Mouse (Mus musculus): ENCODE measurements around the gene Arap1.
A peak's percentile ranks its signal among the peaks of the same experiment; 100 is the strongest.

Gene Arap1

GRCm38 (mm10) chr7:101394569-101394968, 46.7 kb downstream of the Arap1 start:
- DNase-seq (ENCODE audit: low spot score): no peak

DNA sequence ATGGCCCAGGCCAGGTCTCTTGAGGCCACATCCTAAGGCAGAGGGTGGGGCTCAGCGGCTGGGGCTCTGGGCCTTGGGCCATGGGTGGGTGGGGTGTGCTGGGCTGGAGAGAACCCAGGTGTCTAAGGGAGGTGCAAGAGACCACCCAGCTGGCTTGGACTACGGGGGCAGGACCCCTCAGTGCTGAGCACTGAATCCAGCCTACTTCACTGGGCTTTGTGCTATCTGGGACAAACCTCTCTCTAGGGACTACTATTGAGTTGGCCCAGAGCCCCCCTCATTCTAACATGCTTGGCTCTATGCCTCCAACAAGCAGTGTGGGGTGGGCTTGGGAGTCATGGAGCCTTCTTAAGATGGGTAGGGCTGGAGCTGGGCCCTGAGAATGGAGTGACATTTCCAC, 47.6 kb downstream of the Arap1 start:
- DNase-seq (ENCODE audit: low spot score): no peak

GRCm38 (mm10) chr7:101397175-101397574, 49.3 kb downstream of the Arap1 start:
- DNase-seq (ENCODE audit: low spot score): no peak

DNA sequence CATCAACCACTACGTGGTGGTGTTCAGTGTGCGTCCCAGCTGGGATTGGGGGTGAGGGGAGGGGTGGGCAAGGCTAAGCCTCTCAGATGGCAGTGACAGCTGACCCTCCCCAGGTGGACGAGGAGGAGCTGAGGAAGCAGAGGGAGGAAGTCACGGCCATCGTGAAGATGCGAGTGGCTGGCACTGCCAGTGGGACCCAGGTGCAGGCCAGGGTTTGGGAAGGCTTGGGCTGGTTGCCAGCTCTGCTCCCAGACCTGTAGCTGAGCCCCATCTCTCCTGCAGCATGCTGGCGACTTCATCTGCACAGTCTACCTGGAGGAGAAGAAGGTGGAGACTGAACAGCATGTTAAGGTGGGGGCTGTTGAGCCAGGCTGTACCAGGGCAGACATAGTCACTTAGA, 53.6 kb downstream of the Arap1 start:
- DNase-seq (ENCODE audit: low spot score): no peak

- DNase-seq (ENCODE audit: low spot score): no peak
Measured at GRCm38 (mm10) chr7:101403831-101404230, 56.0 kb downstream of the Arap1 start.

GRCm38 (mm10) chr7:101410267-101410936, 62.5 kb downstream of the Arap1 start, which contains the start of gene Gm45837:
TSS of gene Gm45837 (plus strand) at chr7:101410886.
- no peak for DNase-seq (ENCODE audit: low spot score)

- peak; percentile 75 for DNase-seq (ENCODE audit: low spot score)
Measured at GRCm38 (mm10) chr7:101412796-101413195, 64.9 kb downstream of the Arap1 start.

DNA sequence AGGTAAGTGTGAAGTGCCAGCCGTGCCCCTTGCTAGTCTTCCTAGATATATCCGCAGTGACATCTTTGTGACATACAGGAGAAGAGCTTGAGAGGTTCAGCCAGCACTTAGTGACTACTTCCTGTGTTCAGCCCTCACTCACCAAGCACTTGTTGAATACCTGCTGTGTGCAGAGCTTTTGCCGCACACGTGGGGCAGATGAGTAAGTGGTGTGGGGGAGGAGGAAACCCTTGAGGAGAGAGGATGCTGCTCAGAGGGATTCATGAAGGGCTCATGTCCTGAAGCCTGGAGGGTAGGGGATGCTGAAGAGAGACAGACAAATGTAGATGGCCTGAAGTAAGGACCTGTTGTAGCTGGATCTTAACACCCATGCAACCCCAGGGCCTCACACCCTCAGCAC, 66.3 kb downstream of the Arap1 start:
- no peak for DNase-seq (ENCODE audit: low spot score)

GRCm38 (mm10) chr7:101414661-101415511, 67.0 kb downstream of the Arap1 start:
- no peak for DNase-seq (ENCODE audit: low spot score)

GRCm38 (mm10) chr7:101415512-101416100, 67.7 kb downstream of the Arap1 start:
- DNase-seq (ENCODE audit: low spot score): no peak

DNA sequence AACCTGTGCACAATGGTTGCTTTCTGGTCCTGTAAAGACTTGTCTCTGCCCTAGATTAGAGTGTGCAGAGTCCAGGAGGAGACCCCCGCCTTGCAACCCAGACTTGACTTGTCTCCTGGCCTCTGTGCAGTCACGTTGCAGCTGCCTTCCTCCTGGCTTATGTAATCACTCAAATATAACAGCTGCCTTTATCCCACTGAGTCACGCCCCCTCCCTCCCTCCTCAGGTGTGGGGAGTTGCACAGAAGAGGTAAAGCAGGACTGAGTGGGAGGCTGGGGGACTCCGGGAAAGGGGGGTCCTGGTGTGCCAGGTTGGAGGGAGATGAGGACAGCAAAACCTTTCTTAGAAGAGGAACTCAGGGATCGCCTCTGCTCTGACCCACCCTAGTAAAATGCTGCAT, 68.5 kb downstream of the Arap1 start:
- DNase-seq (ENCODE audit: low spot score): no peak

DNA sequence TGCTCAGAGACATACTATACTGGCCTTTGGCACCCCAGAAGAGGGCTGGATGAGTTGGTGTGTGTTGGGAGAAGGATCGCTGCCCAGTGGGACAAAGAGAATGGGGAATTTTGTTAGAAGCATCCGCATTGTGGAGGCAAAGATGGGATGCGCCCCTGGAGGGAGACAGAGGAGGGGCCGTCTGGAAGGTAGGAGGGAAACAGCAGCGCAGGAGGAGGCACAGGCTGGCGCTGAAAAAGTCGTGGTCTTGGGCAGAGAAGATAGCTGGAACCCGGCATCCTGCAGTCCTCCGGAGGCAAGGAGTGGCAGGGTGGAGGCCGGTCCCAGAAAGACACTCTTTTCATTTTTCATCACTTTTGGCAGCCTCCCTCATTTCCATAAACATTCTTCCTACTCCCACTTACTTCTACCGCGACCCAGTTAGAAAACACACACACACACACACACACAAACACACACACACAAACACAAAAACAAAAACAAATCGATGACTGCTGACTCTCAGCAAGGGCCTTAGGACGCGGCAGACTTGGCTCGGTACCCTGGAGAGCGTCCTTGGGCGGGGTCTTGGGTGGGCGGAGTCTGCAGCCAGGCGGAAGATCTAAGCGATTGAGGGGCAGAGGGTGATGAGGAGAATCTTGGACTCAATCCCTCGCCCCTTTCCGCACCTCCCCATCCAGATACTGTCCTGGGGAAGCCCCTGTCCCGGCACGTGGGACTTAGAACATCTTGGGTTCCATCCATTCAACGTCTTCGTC, 71.3 kb downstream of the Arap1 start:
- no peak for DNase-seq (ENCODE audit: low spot score)

GRCm38 (mm10) chr7:101421529-101421928, 73.7 kb downstream of the Arap1 start, which contains the start of gene Pde2a:
TSS of gene Pde2a (plus strand) at chr7:101421691.
- DNase-seq (ENCODE audit: low spot score): no peak

DNA sequence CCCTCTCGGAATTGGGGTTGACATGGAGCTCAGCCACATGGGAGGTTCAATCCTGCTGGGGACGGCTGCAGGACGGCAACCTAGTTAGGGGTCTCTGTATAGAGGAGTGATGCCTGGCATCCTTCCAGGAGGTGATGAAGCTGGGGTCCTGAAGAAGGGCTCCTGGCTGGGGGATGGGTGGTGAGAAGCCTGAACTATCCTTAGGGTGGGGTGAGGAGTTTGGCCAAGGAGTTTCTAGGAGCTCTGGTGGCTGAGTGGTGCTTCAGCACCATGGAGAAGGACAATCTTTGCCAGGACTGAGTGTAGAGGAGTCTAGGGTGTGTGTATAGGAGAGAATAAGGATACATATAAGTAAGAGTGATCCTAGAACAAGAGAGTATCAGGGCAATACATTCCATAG, 74.2 kb downstream of the Arap1 start:
- no peak for DNase-seq (ENCODE audit: low spot score)

- no peak for DNase-seq (ENCODE audit: low spot score)
Measured at GRCm38 (mm10) chr7:101422646-101423045, 74.8 kb downstream of the Arap1 start.

DNA sequence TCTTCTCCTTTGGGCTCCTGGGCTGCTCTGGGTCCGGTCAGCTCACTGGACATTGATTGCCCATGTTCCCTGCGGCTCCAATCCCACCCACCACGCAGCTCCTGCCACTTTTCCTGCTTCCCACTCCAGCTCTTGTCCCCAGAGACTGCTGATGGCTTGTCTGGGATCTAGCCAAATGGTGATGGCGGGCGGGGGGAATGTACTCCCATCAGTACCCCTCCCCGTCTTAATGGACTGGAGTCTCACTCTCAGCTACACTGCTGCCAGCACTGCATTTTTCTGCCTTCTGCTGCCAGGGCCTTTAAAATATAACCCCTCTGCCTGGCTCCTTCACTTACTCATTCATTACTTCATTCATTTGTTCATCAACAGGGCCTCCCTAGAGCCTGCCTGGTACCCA, 76.1 kb downstream of the Arap1 start:
- no peak for DNase-seq (ENCODE audit: low spot score)

GRCm38 (mm10) chr7:101426692-101427091, 78.8 kb downstream of the Arap1 start:
- no peak for DNase-seq (ENCODE audit: low spot score)

GRCm38 (mm10) chr7:101427736-101428135, 79.9 kb downstream of the Arap1 start:
- DNase-seq (ENCODE audit: low spot score): no peak

- no peak for DNase-seq (ENCODE audit: low spot score)
Measured at GRCm38 (mm10) chr7:101435038-101435437, 87.2 kb downstream of the Arap1 start.

DNA sequence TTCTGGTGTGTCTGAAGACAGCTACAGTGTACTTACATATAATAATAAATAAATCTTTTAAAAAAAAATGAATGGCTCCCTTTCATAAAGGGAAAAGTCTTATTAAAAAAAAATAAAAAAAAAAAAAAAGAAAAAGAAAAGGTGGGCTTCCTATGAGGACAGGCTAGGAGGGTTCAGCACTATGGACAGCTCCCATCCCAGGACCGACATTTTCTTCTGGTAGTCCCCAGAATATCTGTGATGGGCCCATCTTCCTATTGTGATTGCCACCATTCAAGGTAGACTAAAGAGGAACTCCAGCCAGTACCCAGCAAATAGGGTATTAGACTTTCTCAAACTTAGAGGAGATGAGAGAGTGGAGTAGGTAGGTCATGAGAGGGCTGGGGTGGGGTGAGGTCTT, 90.0 kb downstream of the Arap1 start:
- DNase-seq (ENCODE audit: low spot score): no peak

DNA sequence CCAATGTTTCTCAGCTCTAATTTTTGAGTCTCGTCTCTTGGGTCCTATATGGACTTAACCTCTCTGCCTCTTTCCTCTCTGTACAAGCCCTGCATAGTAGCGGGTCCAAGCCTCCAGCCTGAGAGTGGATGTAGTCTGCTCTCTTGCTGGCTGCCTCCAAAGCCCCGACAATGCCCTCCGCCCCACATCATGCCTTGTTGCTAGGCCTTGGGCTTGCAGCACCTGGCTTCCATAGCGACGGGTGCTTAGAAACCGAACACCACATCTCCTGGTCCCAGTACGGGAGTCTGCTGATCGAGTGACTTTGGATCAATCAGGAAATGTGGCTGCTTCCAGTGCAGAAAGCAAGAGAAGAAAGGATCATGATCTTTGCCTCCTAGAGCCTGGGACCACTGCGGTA, 95.2 kb downstream of the Arap1 start:
- DNase-seq (ENCODE audit: low spot score): no peak

- no peak for DNase-seq (ENCODE audit: low spot score)
Measured at GRCm38 (mm10) chr7:101444211-101444610, 96.3 kb downstream of the Arap1 start.

Measured in spleen, adult 12 weeks (tissue).